Mouse (Mus musculus) liver, embryonic 14.5 days (tissue): Measurements from ENCODE around the gene Egln3. TPM values are rescaled to one million over a fixed set of nuclear protein-coding genes. Genes with fewer than 3 reads are reported as not detected.

Source experiments
- ATAC-seq: fragments of 200-750 bp; cut with Nextera tagmentation; 2 replicates; pipeline ENCODE4 v1.8.0; 2017; ENCODE audit warnings: moderate number of reproducible peaks, mild to moderate bottlenecking, moderate library complexity; ENCODE audit not compliant: insufficient read depth
- DNase-seq, 3 experiments: peaks; one replicate each; pipeline ENCODE4 v3.0.0-alpha.2; 2012 to 2013; ENCODE audit warnings: low read depth in 3 of 3, low spot score in 3 of 3
- H3K27ac ChIP-seq: fragments of 300-500 bp; sonication (generic); 2 replicates; pipeline ENCODE4 v1.5.1; 2014; ENCODE audit warnings: moderate library complexity, mild to moderate bottlenecking, control low read depth, inconsistent platforms
- H3K27me3 ChIP-seq: fragments of 300-500 bp; sonication (generic); 2 replicates; pipeline ENCODE4 v1.6.1; 2014; ENCODE audit warnings: mild to moderate bottlenecking, low read length, moderate library complexity; ENCODE audit not compliant: control insufficient read depth, insufficient read depth
- H3K36me3 ChIP-seq: fragments of 300-500 bp; sonication (generic); replicated peaks from 2 replicates; pipeline ENCODE4 v1.6.1; 2014; ENCODE audit warnings: low read depth; ENCODE audit not compliant: control insufficient read depth, insufficient read depth
- H3K4me1 ChIP-seq, 2 experiments: fragments of 200-500 bp in 1 of 2; fragments of 300-500 bp in 1 of 2; sonication (generic) in 1 of 2; replicated peaks; 2 replicates each; pipeline ENCODE4 v1.6.1; 2012 to 2014; ENCODE audit warnings: antibody characterized with exemption in 1 of 2, inconsistent platforms in 1 of 2, low read length in 1 of 2; ENCODE audit not compliant: control insufficient read depth in 2 of 2, insufficient read depth in 2 of 2
- H3K4me2 ChIP-seq: fragments of 300-500 bp; sonication (generic); 2 replicates; pipeline ENCODE4 v1.6.1; 2014; ENCODE audit warnings: low read depth, mild to moderate bottlenecking, control low read depth, moderate library complexity
- H3K4me3 ChIP-seq, 2 experiments: fragments of 200-500 bp in 1 of 2; fragments of 300-500 bp in 1 of 2; sonication (generic) in 1 of 2; 2 replicates each; pipeline ENCODE4 v1.5.1; 2012 to 2014; ENCODE audit warnings: low read depth in 2 of 2, low read length in 2 of 2, mild to moderate bottlenecking in 2 of 2, control low read depth in 1 of 2, inconsistent platforms in 1 of 2, moderate library complexity in 1 of 2; ENCODE audit not compliant: insufficient read depth in 1 of 2
- H3K9ac ChIP-seq: fragments of 300-500 bp; sonication (generic); replicated peaks from 2 replicates; pipeline ENCODE4 v1.6.1; 2014; ENCODE audit warnings: mild to moderate bottlenecking, control low read depth, moderate library complexity
- H3K9me3 ChIP-seq: fragments of 300-500 bp; sonication (generic); 2 replicates; pipeline ENCODE4 v1.6.1; 2016; ENCODE audit warnings: low read length, mixed read lengths; ENCODE audit not compliant: control insufficient read depth
- CTCF ChIP-seq: IDR thresholded peaks from 2 replicates; pipeline ENCODE4 v1.5.1; 2016; ENCODE audit warnings: antibody characterized with exemption, low read depth, control low read depth
- EP300 ChIP-seq: IDR thresholded peaks from 2 replicates; pipeline ENCODE4 v1.6.1; 2016; ENCODE audit warnings: antibody characterized with exemption, low read depth
- WGBS: fragments of 180-500 bp; shearing (Covaris S2); extraction: QIAGEN DNeasy Blood & Tissue Kit; methylation state at CpG from one replicate; pipeline ENCODE4 v1.1.7; 2014; ENCODE audit not compliant: insufficient replicate concordance; 5-methylcytosine and 5-hydroxymethylcytosine counted together
- polyA plus RNA-seq, 2 experiments: library from polyadenylated mRNA; depleted of rRNA in 1 of 2; stranded (reverse) in 1 of 2; unstranded in 1 of 2; fragments of >200 nt; fragmentation: Nextera tagmentation in 1 of 2; extraction: Ambion mirVana in 1 of 2; gene quantifications; 2 replicates each; pipeline versions ENCODE4 v1.2.1 to v1.2.3; 2012 to 2014

Egln3 gene
- polyA plus RNA-seq, 2 experiments: 1.1 to 1.5 TPM

GRCm38 (mm10) chr12:54186926-54187623 is 16.6 kb downstream of the Egln3 start:
- Histone ChIP-seq H3K27ac (no peak overlapping the region), H3K27me3 (no peaks in the 10 kb centered on the region; the same call in 1 of the 2 replicates), H3K4me3 (no peak overlapping the region), H3K9ac (no peak overlapping the region), H3K9me3 (no peaks in the 10 kb centered on the region), H3K4me1 (peaks cover 2 to 29% of the 10 kb centered on the region in 2 experiments; a peak in 3 of 4 replicates), H3K4me2 (no peak overlapping the region), H3K36me3 (no peaks in the 10 kb centered on the region)
- no peak for DNase-seq
- ATAC-seq: no peak
- TF ChIP-seq CTCF (no peak), EP300 (no peak)
- 24% methylated on average over 14 of the region's 14 CpGs for WGBS

GRCm38 (mm10) chr12:54184264-54184663 is 19.4 kb downstream of the Egln3 start:
- TF ChIP-seq EP300: no peak
- no peak for TF ChIP-seq CTCF
- Histone ChIP-seq H3K4me2 (no peak overlapping the region), H3K27me3 (no peaks in the 10 kb centered on the region; the same call in 1 of the 2 replicates), H3K4me1 (peaks cover 0 to 14% of the 10 kb centered on the region in 2 experiments; a peak in 2 of 4 replicates), H3K9me3 (no peaks in the 10 kb centered on the region), H3K9ac (no peak overlapping the region), H3K4me3 (no peak overlapping the region), H3K27ac (no peak overlapping the region), H3K36me3 (no peaks in the 10 kb centered on the region)
- no peak for ATAC-seq
- 67% methylated on average over 7 of the region's 7 CpGs for WGBS
- DNase-seq: no peak

GRCm38 (mm10) chr12:54178323-54178722 is 25.3 kb downstream of the Egln3 start:
- no peak for TF ChIP-seq CTCF
- no peak for TF ChIP-seq EP300
- WGBS: 52% methylated on average over 3 of the region's 3 CpGs
- no peak overlapping the region for H3K4me3 ChIP-seq

GRCm38 (mm10) chr12:54168786-54169185 is 34.9 kb downstream of the Egln3 start:
- H3K36me3 ChIP-seq: no peaks in the 10 kb centered on the region
- no peak for ATAC-seq
- DNase-seq: no peak

More at GRCm38 (mm10) chr12:54178323-54178722, 25.3 kb downstream of the Egln3 start:
- DNase-seq (no peak), ATAC-seq (no peak)
- Histone ChIP-seq H3K4me1 (no peaks in the 10 kb centered on the region), H3K9me3 (no peaks in the 10 kb centered on the region), H3K4me2 (no peak overlapping the region), H3K27me3 (no peaks in the 10 kb centered on the region), H3K36me3 (no peaks in the 10 kb centered on the region), H3K27ac (no peak overlapping the region), H3K9ac (no peak overlapping the region)

GRCm38 (mm10) chr12:54167737-54168136 is 35.9 kb downstream of the Egln3 start:
- H3K9ac ChIP-seq: no peak overlapping the region
- TF ChIP-seq EP300: no peak
- peak; percentile 69 for TF ChIP-seq CTCF
- H3K9me3 ChIP-seq: no peaks in the 10 kb centered on the region
- H3K36me3 ChIP-seq: no peaks in the 10 kb centered on the region
- DNase-seq: no peak
- peaks cover 13 to 15% of the 10 kb centered on the region in 2 experiments for H3K4me1 ChIP-seq
- WGBS: 59% methylated on average over 6 of the region's 6 CpGs
- no peaks in the 10 kb centered on the region; the same call in 1 of the 2 replicates for H3K27me3 ChIP-seq
- H3K4me2 ChIP-seq: no peak overlapping the region
- no peak overlapping the region for H3K27ac ChIP-seq
- ATAC-seq: no peak
- no peak overlapping the region for H3K4me3 ChIP-seq

More at GRCm38 (mm10) chr12:54168786-54169185, 34.9 kb downstream of the Egln3 start:
- 74% methylated on average over 4 of the region's 4 CpGs for WGBS
- Histone ChIP-seq H3K9ac (no peak overlapping the region), H3K27ac (no peak overlapping the region), H3K4me1 (peaks cover 7 to 8% of the 10 kb centered on the region in 2 experiments), H3K4me3 (no peak overlapping the region), H3K9me3 (no peaks in the 10 kb centered on the region), H3K4me2 (no peak overlapping the region), H3K27me3 (no peaks in the 10 kb centered on the region; the same call in 1 of the 2 replicates)
- TF ChIP-seq CTCF (no peak), EP300 (no peak)
